Mouse (Mus musculus) adrenal gland, adult 10 weeks (tissue): ENCODE measurements around the gene Olfr69. TPM values are rescaled to one million over a fixed set of nuclear protein-coding genes. Genes with fewer than 3 reads are reported as not detected.

Experiments
- polyA plus RNA-seq: library from polyadenylated mRNA; stranded (reverse); fragments of 350-450 nt; fragmentation: Illumina TruSeq; extraction: RNeasy Lipid Tissue Mini Kit (QIAGEN cat#74804); gene quantifications from one replicate; pipeline ENCODE4 v1.2.3, GENCODE M21; 2014; ENCODE audit warnings: low read depth, low replicate concordance

Olfr69 gene
- polyA plus RNA-seq: not detected

DNA sequence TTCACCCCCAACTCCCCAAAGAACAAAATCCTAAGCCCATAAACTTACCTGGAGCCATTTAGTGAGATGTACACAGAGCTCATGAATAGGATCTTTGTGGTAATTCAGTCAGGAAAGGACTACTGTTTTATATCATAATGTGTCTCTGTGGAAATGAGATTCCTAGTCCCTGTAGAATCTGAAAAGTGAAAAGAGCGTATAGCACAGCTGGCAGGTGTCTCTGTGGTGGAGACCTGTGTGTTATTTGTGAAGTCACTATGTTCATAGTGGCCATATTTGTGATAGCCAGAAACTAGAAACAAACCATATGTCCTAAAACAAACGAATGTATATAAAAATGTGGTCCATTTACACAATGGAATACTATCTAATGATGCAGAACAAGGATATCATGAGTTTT lies at the start of gene Olfr69:
TSS of gene Olfr69 (minus strand) at position 101 of the 400 bp plus-strand sequence.

DNA sequence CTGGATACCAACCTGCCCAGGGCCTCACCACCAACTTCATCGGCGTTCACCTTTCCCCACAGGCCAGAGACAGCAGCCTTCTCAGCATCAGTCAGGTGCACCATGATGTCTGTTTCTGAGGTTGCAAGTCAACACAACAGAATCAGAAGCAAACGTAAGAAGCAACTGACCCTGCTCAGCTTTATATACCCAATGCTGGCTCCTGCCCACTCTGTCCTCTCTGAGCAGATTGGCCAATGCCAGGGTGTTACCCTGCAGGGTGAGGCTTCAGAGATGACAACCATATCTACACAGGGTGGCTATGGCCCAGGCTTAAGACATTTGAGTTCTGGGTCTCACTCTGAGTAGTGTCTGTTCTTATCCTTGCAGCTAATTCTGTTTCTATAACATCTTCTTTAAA lies 42.4 kb upstream of the Olfr69 start, which contains the start of gene Hbb-bt:
TSS of gene Hbb-bt (minus strand) at position 231 of the 400 bp plus-strand sequence.

DNA sequence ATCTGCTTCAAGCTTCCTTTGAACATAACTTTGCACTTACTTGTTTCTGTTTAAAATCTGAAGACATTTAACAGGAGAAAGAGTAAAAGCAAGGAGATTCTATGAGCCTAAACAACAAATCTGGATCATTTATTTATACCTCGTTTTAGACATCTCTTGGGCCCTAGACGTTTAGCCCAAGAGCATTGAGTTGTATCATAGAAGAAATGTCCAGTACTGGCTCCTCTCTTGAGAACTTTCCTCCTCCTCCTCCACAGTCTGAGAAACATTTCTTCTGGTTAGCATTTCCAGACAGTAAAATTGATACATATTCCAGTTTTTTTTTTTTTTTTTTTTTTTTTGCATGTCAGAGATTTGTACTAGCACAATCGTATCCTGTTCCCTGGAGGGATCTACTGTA lies 20.3 kb upstream of the Olfr69 start, which contains the start of gene Olfr67:
TSS of gene Olfr67 (minus strand) at position 101 of the 400 bp plus-strand sequence.

DNA sequence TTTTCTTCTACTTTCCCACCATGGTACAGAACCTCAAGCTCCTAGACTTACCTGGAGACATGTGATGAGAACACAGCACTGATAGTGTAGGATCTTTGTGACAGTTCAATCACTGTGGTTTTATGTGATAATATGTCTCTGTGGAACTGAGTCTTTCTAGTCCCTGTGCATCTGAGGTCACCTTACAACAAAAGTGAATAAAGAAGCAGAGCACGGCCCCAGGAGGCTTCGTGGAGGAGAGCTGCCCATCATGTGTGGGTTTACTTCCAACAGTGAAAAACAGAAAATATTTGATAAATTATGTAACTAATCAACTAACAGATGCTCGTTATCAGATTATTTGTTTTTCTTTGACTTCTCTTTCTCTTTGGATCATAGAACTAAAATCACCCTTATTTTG lies 8.2 kb upstream of the Olfr69 start, which contains the start of gene Olfr68:
TSS of gene Olfr68 (minus strand) at position 101 of the 400 bp plus-strand sequence.

DNA sequence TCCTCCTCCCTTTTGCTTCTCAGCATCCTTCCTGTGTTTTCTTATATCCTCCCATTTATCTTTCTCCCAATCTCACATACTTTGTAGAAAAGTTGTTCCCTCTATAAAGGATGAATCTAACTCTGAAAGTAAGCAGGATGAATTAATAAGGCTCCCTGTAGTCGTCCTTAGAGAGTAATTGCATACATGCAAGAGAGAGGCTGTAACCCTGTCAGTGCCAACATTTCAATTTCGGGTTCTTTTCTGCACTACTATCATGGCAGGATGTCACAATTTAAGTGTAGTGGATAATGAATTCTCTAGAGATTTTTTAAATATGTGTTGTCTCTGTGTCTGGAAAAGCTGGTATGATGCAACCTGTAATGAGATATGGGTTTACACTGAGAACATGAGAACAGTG lies 14.2 kb downstream of the Olfr69 start, which contains the start of gene Olfr630:
TSS of gene Olfr630 (minus strand) at position 101 of the 400 bp plus-strand sequence.

DNA sequence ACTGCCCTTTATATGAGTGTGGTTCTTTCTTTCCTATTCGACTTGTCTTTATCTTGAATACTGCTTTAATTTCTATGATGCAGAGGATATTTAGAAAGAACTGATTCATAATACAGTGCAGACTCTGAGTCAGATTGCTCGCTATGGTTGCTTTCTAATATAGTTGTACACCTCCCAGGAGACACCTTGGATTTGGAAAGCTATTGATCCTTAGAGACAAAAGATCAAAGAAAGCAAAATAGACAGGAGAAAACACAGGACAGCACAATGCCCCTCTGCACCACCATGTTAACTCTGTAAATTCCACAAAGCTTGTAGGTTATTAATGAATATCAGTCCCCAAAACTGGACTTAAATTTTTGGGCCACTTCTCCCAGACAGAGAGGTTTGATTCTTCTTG lies 26.6 kb downstream of the Olfr69 start, which contains the start of gene Olfr629:
TSS of gene Olfr629 (minus strand) at position 101 of the 400 bp plus-strand sequence.

DNA sequence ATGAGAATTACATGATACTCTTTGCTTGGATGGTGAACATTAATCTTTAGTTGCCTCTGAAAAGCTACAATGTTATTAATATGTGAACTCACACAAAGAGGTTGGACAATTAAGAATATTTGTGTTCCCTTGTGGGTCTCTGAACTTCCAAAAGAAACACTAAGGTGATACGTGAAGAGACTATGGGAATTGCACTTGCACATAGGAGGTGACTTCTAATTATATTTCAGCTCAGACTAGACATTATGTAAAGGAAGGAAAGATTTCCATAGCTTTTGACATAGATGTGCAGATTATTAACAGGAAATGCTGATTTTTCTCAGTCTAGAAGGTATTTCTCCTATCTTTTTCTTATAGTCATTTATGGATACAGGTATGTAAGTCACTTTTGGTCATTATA lies 41.3 kb downstream of the Olfr69 start, which contains the start of gene Olfr628:
TSS of gene Olfr628 (plus strand) at position 301 of the 400 bp plus-strand sequence.

Other genes starting within 250 kb of the Olfr69 start
- not detected for gene Olfr612, start 228.9 kb downstream of the Olfr69 start, polyA plus RNA-seq
- not detected for gene Olfr613, start 223.5 kb downstream of the Olfr69 start, polyA plus RNA-seq
- not detected for gene Olfr615, start 215.5 kb downstream of the Olfr69 start, polyA plus RNA-seq
- gene Olfr616, start 202.5 kb downstream of the Olfr69 start, polyA plus RNA-seq: not detected
- not detected for gene Olfr617, start 198.5 kb downstream of the Olfr69 start, polyA plus RNA-seq
- gene Olfr618, start 181.5 kb downstream of the Olfr69 start, polyA plus RNA-seq: not detected
- gene Olfr619, start 171.0 kb downstream of the Olfr69 start, polyA plus RNA-seq: not detected
- not detected for gene Olfr620, start 159.1 kb downstream of the Olfr69 start, polyA plus RNA-seq
- gene Olfr622, start 128.9 kb downstream of the Olfr69 start, polyA plus RNA-seq: not detected
- gene Olfr623, start 107.9 kb downstream of the Olfr69 start, polyA plus RNA-seq: not detected
- 0.12 TPM for gene Olfr624, start 100.4 kb downstream of the Olfr69 start, polyA plus RNA-seq
- not detected for gene Olfr625-ps1, start 88.9 kb downstream of the Olfr69 start, polyA plus RNA-seq
- gene Olfr243, start 56.9 kb downstream of the Olfr69 start, polyA plus RNA-seq: not detected
- gene Olfr628, start 41.2 kb downstream of the Olfr69 start, polyA plus RNA-seq: not detected
- gene Olfr629, start 26.7 kb downstream of the Olfr69 start, polyA plus RNA-seq: not detected
- gene Olfr630, start 14.3 kb downstream of the Olfr69 start, polyA plus RNA-seq: not detected
- not detected for gene Olfr68, start 8.1 kb upstream of the Olfr69 start, polyA plus RNA-seq
- not detected for gene Olfr67, start 20.2 kb upstream of the Olfr69 start, polyA plus RNA-seq
- 7.8 TPM for gene Hbb-bt, start 42.4 kb upstream of the Olfr69 start, polyA plus RNA-seq
- 111 TPM for gene Hbb-bs, start 56.5 kb upstream of the Olfr69 start, polyA plus RNA-seq
- gene Hbb-bh2, start 68.9 kb upstream of the Olfr69 start, polyA plus RNA-seq: not detected
- gene Hbb-bh1, start 71.6 kb upstream of the Olfr69 start, polyA plus RNA-seq: not detected
- gene Hbb-y, start 81.6 kb upstream of the Olfr69 start, polyA plus RNA-seq: not detected
- not detected for gene Olfr66, start 114.7 kb upstream of the Olfr69 start, polyA plus RNA-seq
- gene Olfr64, start 122.9 kb upstream of the Olfr69 start, polyA plus RNA-seq: not detected
- gene Olfr65, start 131.9 kb upstream of the Olfr69 start, polyA plus RNA-seq: not detected
- not detected for gene Olfr631, start 157.2 kb upstream of the Olfr69 start, polyA plus RNA-seq
- gene Olfr632, start 162.8 kb upstream of the Olfr69 start, polyA plus RNA-seq: not detected
- gene Olfr633, start 172.8 kb upstream of the Olfr69 start, polyA plus RNA-seq: not detected
- gene Olfr635, start 199.6 kb upstream of the Olfr69 start, polyA plus RNA-seq: not detected
- not detected for gene Olfr638, start 227.2 kb upstream of the Olfr69 start, polyA plus RNA-seq
- not detected for gene Olfr639, start 245.7 kb upstream of the Olfr69 start, polyA plus RNA-seq